Mouse (Mus musculus) left cerebral cortex, postnatal 14 days (tissue): Measurements from ENCODE around the gene Klhl40. TPM values are rescaled to one million over a fixed set of nuclear protein-coding genes. Genes with fewer than 3 reads are reported as not detected.

ENCODE experiments used
- DNase-seq, 2 experiments: peaks; one replicate each; pipeline ENCODE4 v3.0.0; 2021 to 2022; ENCODE audit warnings: low spot score in 2 of 2, mixed read lengths in 1 of 2
- intact Hi-C: fragments of 180-260 bp; cut with DNase I; formaldehyde crosslinking; loops from one replicate; pipeline ENCODE4 v1.15.1; 2025
- total RNA-seq, 2 experiments: library from RNA; stranded (reverse); gene quantifications; 2 replicates each; pipeline ENCODE4 v1.2.3; 2021

Klhl40 gene
- total RNA-seq, 2 experiments from 2014 or later, result 5.0 to 5.3 TPM

GRCm38 (mm10) chr9:121819073-121819770 is 41.8 kb downstream of the Klhl40 start:
- DNase-seq, result no peak
- intact Hi-C loops, result no loop called here

- no peak for DNase-seq
- intact Hi-C loops, result no loop called here
Observed at GRCm38 (mm10) chr9:121819771-121820471, 42.5 kb downstream of the Klhl40 start.

- no peak for DNase-seq
- intact Hi-C loops, result no loop called here
Observed at GRCm38 (mm10) chr9:121820765-121821164, 43.4 kb downstream of the Klhl40 start.

- intact Hi-C loops, result no loop called here
Observed at GRCm38 (mm10) chr9:121822585-121822991, 45.2 kb downstream of the Klhl40 start.

GRCm38 (mm10) chr9:121823051-121823450 is 45.6 kb downstream of the Klhl40 start:
- intact Hi-C loops, result no loop called here
- no peak for DNase-seq

More at GRCm38 (mm10) chr9:121822585-121822991, 45.2 kb downstream of the Klhl40 start:
- DNase-seq, result peak; percentile 31 to 70

- peak in 1 of 2 experiments; percentile 50 for DNase-seq
- intact Hi-C loops, result no loop called here
Observed at GRCm38 (mm10) chr9:121823991-121824390, 46.6 kb downstream of the Klhl40 start.

GRCm38 (mm10) chr9:121826356-121826755 is 48.9 kb downstream of the Klhl40 start:
- DNase-seq, result peak in 1 of 2 experiments; percentile 32

GRCm38 (mm10) chr9:121828314-121828713 is 50.9 kb downstream of the Klhl40 start:
- intact Hi-C loops, result loop anchor here (5.0 kb wide), 1 partner anchor 51 kb away; the partner anchor contains the start of gene Klhl40
- no peak for DNase-seq

More at GRCm38 (mm10) chr9:121826356-121826755, 48.9 kb downstream of the Klhl40 start:
- intact Hi-C loops, result loop anchor here (5.0 kb wide), 1 partner anchor 49 kb away; the partner anchor contains the start of gene Klhl40

GRCm38 (mm10) chr9:121829270-121829992 is 52.0 kb downstream of the Klhl40 start:
- intact Hi-C loops, result loop anchor here (5.0 kb wide), 1 partner anchor 52 kb away; the partner anchor contains the start of gene Klhl40
- DNase-seq, result no peak

GRCm38 (mm10) chr9:121830243-121830955 is 53.0 kb downstream of the Klhl40 start:
- intact Hi-C loops, result loop anchor here (2.0 to 5.0 kb wide), 2 partner anchors 47 to 72 kb away; partner anchors contain the start of gene Zfp651
- peak in 1 of 2 experiments; percentile 57 for DNase-seq

GRCm38 (mm10) chr9:121830956-121831293 is 53.5 kb downstream of the Klhl40 start:
- DNase-seq, result peak; percentile 91 to 94
- intact Hi-C loops, result loop anchor here (2.0 to 5.0 kb wide), 2 partner anchors 46 to 72 kb away; partner anchors contain the start of gene Zfp651

Other genes with a start within 250 kb of the Klhl40 start
- 1 to 10 TPM in 1 of 2 experiments, under 1 TPM in 1; 0.97 to 1.2 TPM for gene Lyzl4, start 135.5 kb upstream of the Klhl40 start, total RNA-seq
- gene Vipr1, start 134.9 kb upstream of the Klhl40 start, total RNA-seq, result 10 to 100 TPM; 21.1 to 23.6 TPM
- gene Sec22c, start 72.1 kb upstream of the Klhl40 start, total RNA-seq, result 10 to 100 TPM; 27.7 to 29.1 TPM
- 100 to 1,000 TPM in 1 of 2 experiments, 10 to 100 TPM in 1; 82.8 to 100 TPM for gene Ss18l2, start 67.3 kb upstream of the Klhl40 start, total RNA-seq
- 100 to 1,000 TPM; 102 to 103 TPM for gene Nktr, start 58.4 kb upstream of the Klhl40 start, total RNA-seq
- 100 to 1,000 TPM; 112 to 127 TPM for gene Zfp651, start 18.3 kb upstream of the Klhl40 start, total RNA-seq
- 1 to 10 TPM; 8.3 to 8.7 TPM for gene Hhatl, start 14.9 kb downstream of the Klhl40 start, total RNA-seq
- gene Ccdc13, start 61.9 kb downstream of the Klhl40 start, total RNA-seq, result 1 to 10 TPM; 9.1 to 9.3 TPM
- 100 to 1,000 TPM in 1 of 2 experiments, 10 to 100 TPM in 1; 99.1 to 108 TPM for gene Higd1a, start 80.8 kb downstream of the Klhl40 start, total RNA-seq
- 1 to 10 TPM; 5.2 to 7.8 TPM for gene Ackr2, start 120.7 kb downstream of the Klhl40 start, total RNA-seq
- gene Cyp8b1, start 138.7 kb downstream of the Klhl40 start, total RNA-seq, result not detected
- gene Fam198a, start 173.4 kb downstream of the Klhl40 start, total RNA-seq, result 1 to 10 TPM; 3.7 to 4.3 TPM
- gene Pomgnt2, start 219.5 kb downstream of the Klhl40 start, total RNA-seq, result 10 to 100 TPM; 38.6 to 38.8 TPM